Mouse (Mus musculus) ES-E14 (cell line): ENCODE results near the gene Dlx2. TPM values are rescaled to one million over a fixed set of nuclear protein-coding genes. Genes with fewer than 3 reads are reported as not detected.

ENCODE experiments used
- DNase-seq: peaks from one replicate; pipeline ENCODE4 v3.0.0-alpha.2; 2013; ENCODE audit warnings: low read depth, low spot score
- H3K27ac ChIP-seq: 2 replicates; pipeline ENCODE4 v1.5.1; 2012; ENCODE audit warnings: low read depth, mild to moderate bottlenecking, low read length, moderate library complexity, mixed read lengths; ENCODE audit not compliant: poor library complexity, insufficient read depth, severe bottlenecking
- H3K36me3 ChIP-seq: 2 replicates; pipeline ENCODE4 v1.6.1; 2012; ENCODE audit warnings: mild to moderate bottlenecking, low read length, moderate library complexity, mixed read lengths; ENCODE audit not compliant: control insufficient read depth, poor library complexity, insufficient read depth, severe bottlenecking
- H3K4me1 ChIP-seq, 2 experiments: fragments of 150-350 bp in 1 of 2; sonication (generic) in 1 of 2; 2 replicates each; pipeline ENCODE4 v1.6.1; 2012; ENCODE audit warnings: low read length in 2 of 2, mild to moderate bottlenecking in 1 of 2, mixed read lengths in 1 of 2; ENCODE audit not compliant: control insufficient read depth in 2 of 2, insufficient read depth in 2 of 2, poor library complexity in 1 of 2
- H3K4me3 ChIP-seq, 2 experiments: fragments of 150-350 bp in 1 of 2; sonication (generic) in 1 of 2; 2 replicates each; pipeline ENCODE4 v1.5.1; 2012; ENCODE audit warnings: low read length in 2 of 2, low read depth in 1 of 2, mild to moderate bottlenecking in 1 of 2, mixed read lengths in 1 of 2; ENCODE audit not compliant: insufficient read depth in 1 of 2, poor library complexity in 1 of 2, severe bottlenecking in 1 of 2
- H3K9ac ChIP-seq: 2 replicates; pipeline ENCODE4 v1.6.1; 2012; ENCODE audit warnings: low read depth, mild to moderate bottlenecking, low read length, mixed read lengths; ENCODE audit not compliant: poor library complexity, insufficient read depth, severe bottlenecking
- H3K9me3 ChIP-seq: fragments of 150-350 bp; sonication (generic); 2 replicates; pipeline ENCODE4 v1.6.1; 2012; ENCODE audit warnings: low read depth, mild to moderate bottlenecking, low read length; ENCODE audit not compliant: control insufficient read depth, insufficient read depth
- CHD2 ChIP-seq: IDR thresholded peaks from 2 replicates; pipeline ENCODE4 v1.6.1; 2014; ENCODE audit warnings: mild to moderate bottlenecking, low read depth, low read length, inconsistent platforms
- HCFC1 ChIP-seq: IDR thresholded peaks from 2 replicates; pipeline ENCODE4 v1.6.1; 2012; ENCODE audit warnings: low read length, inconsistent platforms, borderline replicate concordance; ENCODE audit not compliant: insufficient read depth
- MAFK ChIP-seq: IDR thresholded peaks from 2 replicates; pipeline ENCODE4 v1.6.1; 2014; ENCODE audit warnings: mild to moderate bottlenecking, low read depth, low read length, inconsistent platforms; ENCODE audit not compliant: insufficient read depth
- ZC3H11A ChIP-seq: IDR thresholded peaks from 2 replicates; pipeline ENCODE4 v1.6.1; 2012; ENCODE audit warnings: low read depth, mild to moderate bottlenecking, inconsistent platforms, low read length, borderline replicate concordance
- ZNF384 ChIP-seq: IDR thresholded peaks from 2 replicates; pipeline ENCODE4 v1.6.1; 2012; ENCODE audit warnings: low read depth, low read length, inconsistent platforms
- in situ Hi-C, 2 experiments: fragments of 600-800 bp; cut with MboI; formaldehyde crosslinking; loops; one replicate each; pipeline ENCODE4 v1.15.1; 2025; ENCODE audit warnings: low sequenced_read_pairs in 2 of 2, inconsistent platforms in 1 of 2; ENCODE audit not compliant: unreplicated experiment in 2 of 2
- total RNA-seq: library from RNA; depleted of rRNA; stranded (reverse); fragments of 300-350 nt; gene quantifications from 2 replicates; pipeline ENCODE4 v1.2.3, GENCODE M21; 2012

Dlx2 gene
- total RNA-seq, 1 experiment: 0.80 TPM

DNA sequence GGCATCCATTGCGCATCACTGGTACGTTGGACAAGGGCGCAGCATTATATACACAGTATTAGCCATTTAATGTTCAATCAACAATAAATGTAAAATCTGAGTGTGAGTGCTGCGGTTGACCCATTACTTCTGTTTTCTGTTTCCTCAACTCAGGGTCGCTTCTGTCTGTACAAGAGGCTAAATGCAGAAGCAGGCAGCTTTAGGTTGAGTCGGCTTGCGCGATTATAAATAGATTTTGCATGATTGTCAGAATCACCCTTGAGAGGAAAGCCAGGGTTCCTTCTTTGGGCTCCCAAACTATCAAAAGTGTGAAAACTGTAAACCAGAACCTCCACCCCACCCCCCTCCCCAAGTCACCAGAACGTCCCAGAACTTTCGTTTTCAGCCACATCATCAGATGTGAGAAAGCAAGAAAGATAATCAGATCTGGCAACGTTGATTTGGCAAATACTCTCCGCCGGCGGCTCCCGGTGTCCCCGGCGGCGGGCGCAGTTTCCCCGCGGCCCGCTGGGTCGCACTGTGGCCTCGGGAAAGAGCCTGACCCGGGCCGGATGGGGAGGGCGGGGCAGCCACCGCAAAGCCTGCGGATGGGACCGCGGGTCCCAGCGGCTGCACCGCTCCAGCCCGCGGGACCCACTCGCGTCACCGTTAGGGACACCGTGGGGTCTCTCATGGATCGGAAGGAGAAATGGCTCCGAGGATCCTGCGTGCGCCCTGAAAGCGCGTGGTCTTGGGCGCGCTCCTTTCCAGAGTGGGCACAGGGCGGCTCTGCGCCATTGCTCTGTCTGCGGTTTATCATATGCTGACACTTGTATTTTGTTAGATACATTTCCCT, 34.3 kb upstream of the Dlx2 start:
- Histone ChIP-seq H3K9ac (peak overlapping the region; percentile 82), H3K4me1 (0 out of 4 replicates have a peak, but pooled peaks cover 0 to 2% of the 10 kb centered on the region in 2 experiments), H3K36me3 (no peaks in the 10 kb centered on the region), H3K9me3 (no peaks in the 10 kb centered on the region), H3K4me3 (peak overlapping the region; percentile 84 to 86), H3K27ac (no peak overlapping the region)
- TF ChIP-seq ZC3H11A (peak; percentile 77; the same call in 1 of the 2 replicates), MAFK (no peak)
- DNase-seq: peak; percentile 27
- in situ Hi-C loops: loop anchor here (10.0 to 25.0 kb wide), 2 partner anchors 254 to 381 kb away; no protein-coding TSS in a partner anchor

DNA sequence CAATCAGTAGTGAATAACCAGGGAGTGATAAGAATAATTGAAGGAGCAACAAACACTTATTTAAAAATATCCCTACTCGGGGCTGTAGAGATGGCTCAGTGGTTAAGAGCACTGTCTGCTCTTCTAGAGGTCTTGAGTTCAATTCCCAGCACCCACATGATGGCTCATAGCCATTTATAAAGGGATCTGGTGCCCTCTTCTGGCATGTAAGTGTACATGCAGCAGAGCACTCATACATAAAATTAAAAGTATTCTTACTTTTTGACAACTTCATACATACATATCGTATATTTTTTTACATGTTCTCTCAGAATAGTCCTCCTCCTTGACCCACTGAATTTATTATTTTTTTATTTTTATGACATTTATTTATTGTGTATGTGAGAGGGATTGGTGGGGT, 30.5 kb upstream of the Dlx2 start:
- Histone ChIP-seq H3K9ac (no peak overlapping the region), H3K27ac (no peak overlapping the region), H3K4me3 (no peak overlapping the region), H3K4me1 (0 out of 4 replicates have a peak, but pooled peaks cover 0 to 2% of the 10 kb centered on the region in 2 experiments), H3K36me3 (no peaks in the 10 kb centered on the region), H3K9me3 (no peaks in the 10 kb centered on the region)
- no peak for DNase-seq
- TF ChIP-seq CHD2 (no peak), ZC3H11A (no peak), ZNF384 (no peak), HCFC1 (no peak), MAFK (no peak)
- in situ Hi-C loops: loop anchor here (25.0 kb wide), 1 partner anchor 385 kb away; no protein-coding TSS in a partner anchor

- H3K4me1 ChIP-seq: no peaks in the 10 kb centered on the region
- in situ Hi-C loops: no loop called here
- H3K36me3 ChIP-seq: no peaks in the 10 kb centered on the region
- H3K9ac ChIP-seq: no peak overlapping the region
- no peak for TF ChIP-seq ZNF384
- no peak overlapping the region for H3K4me3 ChIP-seq
- DNase-seq: no peak
- H3K27ac ChIP-seq: no peak overlapping the region
- no peaks in the 10 kb centered on the region for H3K9me3 ChIP-seq
Measured at GRCm38 (mm10) chr2:71573736-71574135, 27.2 kb upstream of the Dlx2 start.

DNA sequence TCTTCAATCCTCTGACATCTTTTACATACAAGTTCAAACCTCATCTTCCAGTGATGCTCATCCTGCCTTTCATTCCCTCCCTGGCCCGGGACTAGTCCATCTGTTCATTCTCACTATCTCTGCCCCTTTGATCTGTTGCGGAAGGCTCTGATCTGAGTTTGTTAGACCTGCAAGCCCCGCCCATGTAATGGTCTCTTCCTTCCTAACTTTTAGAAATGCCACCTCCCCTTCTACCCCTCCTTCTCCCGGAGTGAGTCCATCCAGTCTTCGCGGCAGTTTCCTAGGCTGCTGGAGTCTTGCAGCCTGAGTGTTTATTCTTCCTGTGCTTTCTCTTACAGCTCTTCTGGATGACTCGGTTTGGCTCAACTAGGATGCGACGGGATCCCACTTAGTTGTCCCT, 19.9 kb upstream of the Dlx2 start:
- TF ChIP-seq ZNF384 (no peak), MAFK (no peak), CHD2 (no peak), ZC3H11A (no peak), HCFC1 (no peak)
- in situ Hi-C loops: no loop called here
- peaks cover 0 to 4% of the 10 kb centered on the region in 2 experiments; a peak in 1 of 4 replicates for H3K4me1 ChIP-seq
- no peak overlapping the region for H3K4me3 ChIP-seq
- no peak overlapping the region for H3K27ac ChIP-seq
- H3K36me3 ChIP-seq: no peaks in the 10 kb centered on the region
- peak; percentile 20 for DNase-seq
- H3K9ac ChIP-seq: no peak overlapping the region
- no peaks in the 10 kb centered on the region for H3K9me3 ChIP-seq
